Comparison of ENCODE assay signal across 17 mouse cellular contexts in the genomic region with DNA sequence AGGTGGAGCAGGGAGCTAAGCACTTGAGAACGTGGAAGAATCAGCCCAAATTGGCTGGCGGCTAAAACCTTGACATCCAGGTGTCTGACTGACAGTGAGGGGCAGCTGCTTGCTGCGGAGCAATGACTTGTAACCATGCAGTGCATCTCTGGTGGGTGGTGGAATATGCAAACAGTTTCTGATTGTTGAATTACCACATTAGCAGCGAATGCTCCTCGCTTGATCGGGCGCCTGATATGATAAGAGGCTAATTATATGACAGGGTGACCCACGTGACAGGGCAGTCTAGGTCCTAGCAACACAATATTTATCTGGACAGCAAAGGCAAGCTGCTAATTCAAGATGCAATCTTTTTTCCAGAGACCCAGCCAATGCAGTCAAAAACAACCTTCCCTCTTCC.
"Had no signal": no experiment of that assay in that cellular context is flagged by ENCODE, and none has a peak within 500 bp of the region (broad histone marks: within the 10 kb centered on the region; RNA-seq: fewer than 3 reads in every experiment).

No protein-coding gene starts in this region.

- H3K36me3 ChIP-seq: liver, embryonic 13.5 days; neural tube, embryonic 12.5 days; neural tube, embryonic 15.5 days had no signal

- H3K27me3 ChIP-seq: liver, embryonic 13.5 days; neural tube, embryonic 12.5 days; neural tube, embryonic 15.5 days had no signal

- H3K4me3 ChIP-seq: layer of hippocampus, adult 2 months; liver, embryonic 13.5 days; neural tube, embryonic 12.5 days; neural tube, embryonic 15.5 days had no signal

- H3K27ac ChIP-seq: layer of hippocampus, adult 2 months; liver, embryonic 13.5 days; neural tube, embryonic 12.5 days; neural tube, embryonic 15.5 days had no signal

- DNase-seq: kidney, adult 18-20 months; kidney, adult 9 months; kidney, postnatal 14 days; kidney, postnatal 4 days; layer of hippocampus, adult 9-11 months; liver, embryonic 13.5 days; lung, adult 2 months; lung, postnatal 14 days; lung, postnatal 4 days; midbrain, embryonic 14.5 days; right cerebral cortex, postnatal 4 days; spleen, adult 18-20 months; thymus, adult 18-20 months; thymus, postnatal 36 days had no signal
